Mouse (Mus musculus) limb, embryonic 10.5 days (tissue): ENCODE measurements around the gene BC048403. TPM values are rescaled to one million over a fixed set of nuclear protein-coding genes. Genes with fewer than 3 reads are reported as not detected.

Experiments used
- DNase-seq: peaks from one replicate; pipeline ENCODE4 v3.0.0-alpha.2; 2017; ENCODE audit warnings: low spot score
- H3K27ac ChIP-seq: fragments of 300-500 bp; sonication (generic); 2 replicates; pipeline ENCODE4 v1.5.1; 2016; ENCODE audit warnings: mild to moderate bottlenecking
- H3K27me3 ChIP-seq: fragments of 300-500 bp; sonication (generic); 2 replicates; pipeline ENCODE4 v1.6.1; 2016; ENCODE audit warnings: low read depth, mild to moderate bottlenecking; ENCODE audit not compliant: poor library complexity, severe bottlenecking
- H3K36me3 ChIP-seq: fragments of 300-500 bp; sonication (generic); 2 replicates; pipeline ENCODE4 v1.6.1; 2016; ENCODE audit warnings: mild to moderate bottlenecking, moderate library complexity
- H3K4me1 ChIP-seq: fragments of 300-500 bp; sonication (generic); 2 replicates; pipeline ENCODE4 v1.6.1; 2016
- H3K4me3 ChIP-seq: fragments of 300-500 bp; sonication (generic); 2 replicates; pipeline ENCODE4 v1.5.1; 2016; ENCODE audit warnings: mild to moderate bottlenecking, moderate library complexity
- H3K9me3 ChIP-seq: fragments of 300-500 bp; sonication (generic); replicated peaks from 2 replicates; pipeline ENCODE4 v1.6.1; 2016; ENCODE audit warnings: mild to moderate bottlenecking
- WGBS: fragments of 180-500 bp; shearing (Covaris S2); methylation state at CpG from one replicate; pipeline ENCODE4 v1.1.7; 2016; 5-methylcytosine and 5-hydroxymethylcytosine counted together
- polyA plus RNA-seq: library from polyadenylated mRNA; unstranded; fragments of >200 nt; fragmentation: Nextera tagmentation; extraction: Ambion mirVana; gene quantifications from 2 replicates; pipeline ENCODE4 v1.2.1, GENCODE M21; 2016

BC048403 gene
- polyA plus RNA-seq: 2.8 and 2.9 TPM in 2 replicates

- under 1% methylated on average over 68 of the region's 68 CpGs for WGBS
- H3K36me3 ChIP-seq: no peaks in the 10 kb centered on the region
- peak within 1 kb of the TSS; percentile 93 for H3K27ac ChIP-seq
- peaks cover 22% of the 10 kb centered on the region for H3K4me1 ChIP-seq
- H3K4me3 ChIP-seq: peak within 1 kb of the TSS; percentile 89
- peak; percentile 96 for DNase-seq
- H3K9me3 ChIP-seq: no peaks in the 10 kb centered on the region
- no peaks in the 10 kb centered on the region for H3K27me3 ChIP-seq
Measured at GRCm38 (mm10) chr10:121739548-121740505, at the start of gene BC048403. TSS of gene BC048403 (plus strand) at chr10:121739937.

GRCm38 (mm10) chr10:121692944-121693579 lies 46.7 kb upstream of the BC048403 start:
- 58% methylated on average over 18 of the region's 18 CpGs for WGBS
- Histone ChIP-seq H3K4me1 (peaks cover 22% of the 10 kb centered on the region), H3K36me3 (no peaks in the 10 kb centered on the region), H3K9me3 (no peaks in the 10 kb centered on the region), H3K4me3 (peak overlapping the region; percentile 25; the same call in 1 of the 2 replicates), H3K27ac (peak overlapping the region; percentile 36; the same call in 1 of the 2 replicates), H3K27me3 (no peaks in the 10 kb centered on the region)
- no peak for DNase-seq

- WGBS: 76% methylated on average over 11 of the region's 11 CpGs
- H3K27me3 ChIP-seq: no peaks in the 10 kb centered on the region
- H3K9me3 ChIP-seq: no peaks in the 10 kb centered on the region
- no peak overlapping the region for H3K4me3 ChIP-seq
- no peaks in the 10 kb centered on the region for H3K36me3 ChIP-seq
- peaks cover 21% of the 10 kb centered on the region for H3K4me1 ChIP-seq
- no peak for DNase-seq
- no peak overlapping the region for H3K27ac ChIP-seq
Measured at GRCm38 (mm10) chr10:121694567-121694966, 45.2 kb upstream of the BC048403 start.

DNA sequence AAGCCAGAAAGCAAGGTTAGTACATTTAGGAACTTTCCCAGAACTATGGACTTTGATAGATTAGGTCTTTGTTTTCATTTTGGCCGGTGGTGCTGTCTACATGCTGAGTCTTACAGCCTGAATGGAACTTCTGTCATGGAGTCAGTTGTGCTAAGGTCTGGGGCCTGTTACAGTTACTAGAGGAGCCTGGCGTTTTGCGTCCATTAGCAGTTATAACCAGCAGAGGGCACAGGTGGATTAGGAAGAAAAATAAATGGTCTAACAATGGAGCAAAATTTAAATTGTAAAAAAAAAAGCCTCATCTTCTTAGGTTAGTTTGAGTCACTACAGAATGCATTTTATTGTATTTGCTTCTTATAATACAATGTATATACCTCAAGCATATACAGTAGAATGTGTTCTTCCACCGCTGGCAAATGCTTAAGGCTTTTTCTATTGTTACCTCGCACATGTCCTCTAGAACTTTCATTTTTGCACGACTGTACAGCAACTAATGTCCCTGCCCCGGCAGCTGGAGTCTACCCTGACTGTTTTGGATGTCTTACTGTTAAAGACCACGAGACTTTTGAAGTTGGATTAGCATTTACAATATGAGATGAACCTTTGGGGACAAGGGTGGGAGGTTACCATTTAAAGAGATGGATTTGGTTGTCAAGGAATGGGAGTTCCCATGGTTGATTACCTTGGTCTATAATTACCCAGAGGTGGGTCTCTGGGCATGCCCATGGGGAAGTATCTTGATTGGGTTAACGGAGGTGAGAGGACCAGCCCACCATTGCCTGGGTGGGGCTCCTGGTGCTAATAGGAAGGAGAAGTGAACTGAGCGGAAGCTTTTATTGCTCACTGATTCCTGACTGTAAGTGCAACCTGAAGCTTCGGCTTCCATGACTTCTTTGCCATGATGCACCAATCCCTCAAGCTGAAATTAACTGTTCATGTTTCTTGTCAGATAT lies 38.2 kb upstream of the BC048403 start:
- H3K36me3 ChIP-seq: no peaks in the 10 kb centered on the region
- no peaks in the 10 kb centered on the region for H3K4me1 ChIP-seq
- 66% methylated on average over 11 of the region's 11 CpGs for WGBS
- no peaks in the 10 kb centered on the region for H3K27me3 ChIP-seq
- H3K9me3 ChIP-seq: no peaks in the 10 kb centered on the region
- H3K4me3 ChIP-seq: no peak overlapping the region
- no peak overlapping the region for H3K27ac ChIP-seq
- no peak for DNase-seq

DNA sequence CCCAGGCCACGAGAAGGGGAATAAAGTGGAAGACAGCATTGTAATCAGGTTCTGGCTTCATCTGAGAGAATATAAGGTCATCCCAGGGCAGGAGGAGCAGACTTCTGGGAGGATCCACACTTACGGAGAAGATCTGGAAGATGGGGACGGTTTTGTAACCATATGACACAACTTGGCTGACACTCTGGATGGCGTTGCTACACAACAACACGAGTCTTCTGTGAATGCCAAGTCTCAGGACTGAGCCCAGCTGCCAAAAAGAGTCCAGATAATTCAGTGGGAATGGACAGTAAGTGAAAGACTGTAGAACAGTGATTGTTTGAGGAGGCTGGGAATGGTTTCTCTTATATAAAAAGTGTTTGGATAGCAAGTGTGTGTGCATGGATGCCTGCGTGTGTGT lies 36.1 kb upstream of the BC048403 start:
- DNase-seq: no peak
- 87% methylated on average over 6 of the region's 6 CpGs for WGBS
- Histone ChIP-seq H3K4me3 (no peak overlapping the region), H3K36me3 (no peaks in the 10 kb centered on the region), H3K27me3 (no peaks in the 10 kb centered on the region), H3K27ac (no peak overlapping the region), H3K9me3 (no peaks in the 10 kb centered on the region), H3K4me1 (no peaks in the 10 kb centered on the region)

GRCm38 (mm10) chr10:121704871-121705270 lies 34.9 kb upstream of the BC048403 start:
- Histone ChIP-seq H3K36me3 (no peaks in the 10 kb centered on the region), H3K4me3 (no peak overlapping the region), H3K27ac (no peak overlapping the region), H3K9me3 (no peaks in the 10 kb centered on the region), H3K27me3 (no peaks in the 10 kb centered on the region), H3K4me1 (no peaks in the 10 kb centered on the region)
- 95% methylated on average over 6 of the region's 6 CpGs for WGBS
- DNase-seq: no peak

- 92% methylated on average over 15 of the region's 15 CpGs for WGBS
- Histone ChIP-seq H3K27me3 (no peaks in the 10 kb centered on the region), H3K4me3 (no peak overlapping the region)
Measured at GRCm38 (mm10) chr10:121705399-121706163, 34.2 kb upstream of the BC048403 start.

GRCm38 (mm10) chr10:121716862-121717261 lies 22.9 kb upstream of the BC048403 start:
- H3K4me1 ChIP-seq: no peaks in the 10 kb centered on the region
- DNase-seq: no peak
- no peak overlapping the region for H3K4me3 ChIP-seq
- H3K27ac ChIP-seq: no peak overlapping the region
- H3K9me3 ChIP-seq: 0 out of 2 replicates have a peak, but pooled peaks cover 4% of the 10 kb centered on the region
- no peaks in the 10 kb centered on the region for H3K36me3 ChIP-seq
- no peaks in the 10 kb centered on the region for H3K27me3 ChIP-seq

More at GRCm38 (mm10) chr10:121705399-121706163, 34.2 kb upstream of the BC048403 start:
- DNase-seq: no peak
- H3K27ac ChIP-seq: no peak overlapping the region
- H3K9me3 ChIP-seq: no peaks in the 10 kb centered on the region
- no peaks in the 10 kb centered on the region for H3K36me3 ChIP-seq
- no peaks in the 10 kb centered on the region for H3K4me1 ChIP-seq

GRCm38 (mm10) chr10:121718896-121719585 lies 20.7 kb upstream of the BC048403 start:
- H3K4me1 ChIP-seq: no peaks in the 10 kb centered on the region
- no peaks in the 10 kb centered on the region for H3K36me3 ChIP-seq
- no peak overlapping the region for H3K27ac ChIP-seq
- no peaks in the 10 kb centered on the region for H3K27me3 ChIP-seq
- H3K9me3 ChIP-seq: 0 out of 2 replicates have a peak, but pooled peaks cover 7% of the 10 kb centered on the region
- 92% methylated on average over 18 of the region's 18 CpGs for WGBS
- H3K4me3 ChIP-seq: no peak overlapping the region
- DNase-seq: no peak

DNA sequence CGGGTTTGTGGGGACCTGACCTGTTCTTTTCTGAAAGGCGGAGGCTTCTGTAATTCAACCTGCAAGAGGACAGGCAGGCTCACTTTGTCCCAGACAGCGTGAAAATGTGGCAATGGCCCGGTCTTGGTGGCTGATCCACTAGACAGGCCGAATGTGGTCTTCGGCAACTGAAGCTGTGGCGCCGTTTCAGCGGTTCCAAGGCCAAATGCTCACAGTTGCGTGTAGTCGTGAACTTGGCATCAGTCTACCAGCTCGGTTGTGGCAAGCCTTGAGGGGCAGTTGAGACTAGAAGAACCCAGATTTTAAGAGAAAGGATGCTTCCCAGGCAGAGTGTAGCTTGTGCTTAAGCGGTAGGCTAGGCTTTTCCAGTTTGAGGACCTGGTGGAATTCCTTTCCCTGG lies 19.0 kb upstream of the BC048403 start:
- WGBS: 94% methylated on average over 13 of the region's 13 CpGs

GRCm38 (mm10) chr10:121726505-121726904 lies 13.2 kb upstream of the BC048403 start:
- Histone ChIP-seq H3K27ac (no peak overlapping the region), H3K27me3 (no peaks in the 10 kb centered on the region), H3K4me1 (no peaks in the 10 kb centered on the region), H3K4me3 (no peak overlapping the region), H3K9me3 (0 out of 2 replicates have a peak, but pooled peaks cover 4% of the 10 kb centered on the region), H3K36me3 (no peaks in the 10 kb centered on the region)
- 71% methylated on average over 4 of the region's 4 CpGs for WGBS
- DNase-seq: no peak

More for the DNA sequence above, 19.0 kb upstream of the BC048403 start:
- no peak overlapping the region for H3K4me3 ChIP-seq
- H3K36me3 ChIP-seq: no peaks in the 10 kb centered on the region
- DNase-seq: no peak
- H3K9me3 ChIP-seq: 0 out of 2 replicates have a peak, but pooled peaks cover 7% of the 10 kb centered on the region
- H3K4me1 ChIP-seq: no peaks in the 10 kb centered on the region
- no peak overlapping the region for H3K27ac ChIP-seq
- H3K27me3 ChIP-seq: no peaks in the 10 kb centered on the region
